Mouse (Mus musculus): Measurements from ENCODE around the gene Lrrk1. TPM values are rescaled to one million over a fixed set of nuclear protein-coding genes. Genes with fewer than 3 reads are reported as not detected.
A peak's percentile ranks its signal among the peaks of the same experiment; 100 is the strongest.

The Lrrk1 gene
- polyA plus RNA-seq (2014; fragmentation: Nextera tagmentation; extraction: Ambion mirVana) = 1.7 and 1.9 TPM in 2 replicates

GRCm38 (mm10) chr7:66387813-66388521 is at the start of gene Lrrk1:
Lrrk1 (minus strand) TSS chr7:66388350.
- Histone ChIP-seq H3K36me3 (ENCODE audit: control insufficient read depth, insufficient read depth, low read length) (no peaks in the 10 kb centered on the region), H3K27me3 (replicated peaks; ENCODE audit: control insufficient read depth, insufficient read depth, low read length) (peaks cover 7% of the 10 kb centered on the region; the same call in 1 of the 2 replicates), H3K4me3 (ENCODE audit: low read depth, low read length) (peak within 1 kb of the TSS; percentile 48), H3K4me1 (ENCODE audit: control insufficient read depth, insufficient read depth, low read length) (peaks cover 13% of the 10 kb centered on the region; the same call in 1 of the 2 replicates), H3K9me3 (replicated peaks; ENCODE audit: control insufficient read depth, low read length) (no peaks in the 10 kb centered on the region), H3K4me2 (ENCODE audit: low read length) (peak within 1 kb of the TSS; percentile 96), H3K9ac (ENCODE audit: low read length) (peak within 1 kb of the TSS; percentile 68), H3K27ac (ENCODE audit: low read depth, low read length) (no peak within 1 kb of the TSS)
- DNase-seq (ENCODE audit: low spot score) (peak; percentile 29), ATAC-seq (peak; percentile 69)
- WGBS = under 1% methylated on average over 67 of the region's 70 CpGs

DNA sequence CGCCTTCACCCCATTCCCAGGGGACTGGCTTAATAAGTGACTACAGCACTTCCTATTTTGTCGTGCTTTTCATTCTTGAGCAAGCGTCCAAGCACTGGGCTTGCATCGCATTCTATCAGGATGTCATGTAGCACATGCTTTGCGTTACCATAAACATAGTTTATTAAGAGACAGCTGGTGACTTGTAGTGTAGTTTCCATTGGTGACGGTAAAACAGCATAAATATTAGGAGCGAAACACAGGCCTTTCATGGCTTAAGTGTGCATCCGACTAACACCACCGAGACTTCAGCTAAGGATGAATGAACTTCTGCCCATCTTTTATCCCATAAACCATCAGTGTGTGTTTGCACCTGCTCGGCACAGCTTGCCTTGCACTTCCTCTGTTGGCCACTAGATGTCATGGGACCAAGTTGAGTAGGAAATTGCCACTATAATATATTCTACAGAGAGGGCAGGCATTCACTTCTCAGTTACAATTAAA is 46.3 kb upstream of the Lrrk1 start:
- Histone ChIP-seq H3K4me3 (ENCODE audit: low read depth, low read length) (no peak overlapping the region), H3K9me3 (replicated peaks; ENCODE audit: control insufficient read depth, low read length) (no peaks in the 10 kb centered on the region), H3K9ac (ENCODE audit: low read length) (no peak overlapping the region), H3K4me1 (ENCODE audit: control insufficient read depth, insufficient read depth, low read length) (no peaks in the 10 kb centered on the region), H3K4me2 (ENCODE audit: low read length) (no peak overlapping the region), H3K36me3 (ENCODE audit: control insufficient read depth, insufficient read depth, low read length) (no peaks in the 10 kb centered on the region), H3K27me3 (replicated peaks; ENCODE audit: control insufficient read depth, insufficient read depth, low read length) (0 out of 2 replicates have a peak, but pooled peaks cover 4% of the 10 kb centered on the region), H3K27ac (ENCODE audit: low read depth, low read length) (no peak overlapping the region)
- ATAC-seq (peak; percentile 57), DNase-seq (ENCODE audit: low spot score) (peak; percentile 80)
- 48% methylated on average over 10 of the region's 10 CpGs for WGBS

DNA sequence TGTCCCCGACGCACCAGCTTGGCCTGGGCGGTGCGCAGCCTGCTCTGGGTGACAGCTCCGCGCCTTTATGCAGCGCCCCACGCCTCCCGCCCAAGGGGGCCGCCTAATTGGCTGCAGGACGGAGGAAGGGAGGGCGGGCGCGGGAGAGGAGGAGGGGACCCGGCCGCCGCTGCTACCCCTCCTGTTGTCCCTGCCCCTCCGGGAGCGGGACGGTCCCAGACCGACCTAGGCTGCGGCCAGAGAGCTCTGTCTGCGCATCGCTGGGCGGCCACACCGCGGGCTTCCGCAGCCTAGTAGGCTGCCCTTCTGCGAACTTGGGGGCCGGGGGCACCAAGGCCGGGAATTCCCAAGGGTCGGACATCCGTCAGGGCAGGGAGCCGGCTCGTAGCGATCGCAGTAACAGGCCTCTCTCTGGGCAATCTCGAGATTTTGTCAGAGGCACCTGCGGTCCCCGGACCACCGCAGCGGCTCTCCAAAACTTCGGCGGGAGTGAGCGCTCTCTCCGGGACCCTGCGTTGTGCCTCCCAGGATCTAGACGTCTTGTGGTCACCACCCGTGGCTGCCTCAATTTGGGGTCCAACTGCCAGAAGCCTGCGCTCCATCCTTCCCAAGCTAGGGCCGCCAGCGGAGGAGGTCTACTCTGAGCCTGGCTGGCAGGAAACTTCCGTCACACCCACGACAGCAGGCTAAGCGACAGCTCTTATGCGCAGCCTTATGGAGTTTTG is 39.4 kb upstream of the Lrrk1 start, which contains the start of gene Aldh1a3:
Gene Aldh1a3 (minus strand): TSS at position 81 of the 725 bp plus-strand sequence.
- peak within 1 kb of the TSS; percentile 53; the same call in 1 of the 2 replicates for H3K9ac ChIP-seq (ENCODE audit: low read length)
- no peaks in the 10 kb centered on the region for H3K9me3 ChIP-seq (replicated peaks; ENCODE audit: control insufficient read depth, low read length)
- DNase-seq (ENCODE audit: low spot score) (peak; percentile 54), ATAC-seq (peak; percentile 81)
- no peaks in the 10 kb centered on the region for H3K36me3 ChIP-seq (ENCODE audit: control insufficient read depth, insufficient read depth, low read length)
- no peak within 1 kb of the TSS for H3K27ac ChIP-seq (ENCODE audit: low read depth, low read length)
- peaks cover 45% of the 10 kb centered on the region for H3K27me3 ChIP-seq (replicated peaks; ENCODE audit: control insufficient read depth, insufficient read depth, low read length)
- 0 out of 2 replicates have a peak, but pooled peaks cover 5% of the 10 kb centered on the region for H3K4me1 ChIP-seq (ENCODE audit: control insufficient read depth, insufficient read depth, low read length)
- peak within 1 kb of the TSS; percentile 92 for H3K4me2 ChIP-seq (ENCODE audit: low read length)
- peak within 1 kb of the TSS; percentile 42 for H3K4me3 ChIP-seq (ENCODE audit: low read depth, low read length)
- WGBS = under 1% methylated on average over 53 of the region's 56 CpGs

- WGBS = under 1% methylated on average over 23 of the region's 23 CpGs
- peak overlapping the region; percentile 42 for H3K4me3 ChIP-seq (ENCODE audit: low read depth, low read length)
- DNase-seq (ENCODE audit: low spot score) (no peak), ATAC-seq (peak; percentile 46)
- H3K4me1 ChIP-seq (ENCODE audit: control insufficient read depth, insufficient read depth, low read length) = 0 out of 2 replicates have a peak, but pooled peaks cover 5% of the 10 kb centered on the region
- no peak overlapping the region for H3K27ac ChIP-seq (ENCODE audit: low read depth, low read length)
- H3K9ac ChIP-seq (ENCODE audit: low read length) = peak overlapping the region; percentile 53; the same call in 1 of the 2 replicates
- peak overlapping the region; percentile 92 for H3K4me2 ChIP-seq (ENCODE audit: low read length)
- no peaks in the 10 kb centered on the region for H3K36me3 ChIP-seq (ENCODE audit: control insufficient read depth, insufficient read depth, low read length)
- H3K9me3 ChIP-seq (replicated peaks; ENCODE audit: control insufficient read depth, low read length) = no peaks in the 10 kb centered on the region
- H3K27me3 ChIP-seq (replicated peaks; ENCODE audit: control insufficient read depth, insufficient read depth, low read length) = peaks cover 45% of the 10 kb centered on the region
Measured at GRCm38 (mm10) chr7:66427053-66427436, 38.9 kb upstream of the Lrrk1 start.

GRCm38 (mm10) chr7:66421903-66422302 is 33.8 kb upstream of the Lrrk1 start:
- H3K36me3 ChIP-seq (ENCODE audit: control insufficient read depth, insufficient read depth, low read length) = no peaks in the 10 kb centered on the region

DNA sequence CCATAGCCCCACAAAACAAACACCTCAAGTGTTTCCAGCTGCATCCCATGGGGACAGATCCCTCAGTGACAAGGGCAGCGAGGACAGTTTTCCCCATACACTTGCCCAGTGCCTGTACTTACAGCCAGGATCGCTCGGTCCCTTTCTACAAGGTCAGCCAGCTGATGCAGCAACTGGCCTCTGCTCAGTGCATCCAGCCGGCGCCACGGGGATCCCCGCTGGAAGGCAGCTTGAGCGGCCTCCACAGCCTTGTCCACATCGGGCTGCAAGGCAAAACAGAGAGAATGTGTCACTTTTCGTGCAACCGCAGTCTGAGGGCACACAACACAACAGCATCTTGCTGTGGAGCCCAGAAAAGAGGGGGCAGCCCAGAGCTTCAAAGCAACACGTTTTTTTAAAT is 30.8 kb upstream of the Lrrk1 start:
- Histone ChIP-seq H3K27ac (ENCODE audit: low read depth, low read length) (no peak overlapping the region), H3K4me2 (ENCODE audit: low read length) (no peak overlapping the region), H3K4me1 (ENCODE audit: control insufficient read depth, insufficient read depth, low read length) (no peaks in the 10 kb centered on the region), H3K9ac (ENCODE audit: low read length) (no peak overlapping the region), H3K36me3 (ENCODE audit: control insufficient read depth, insufficient read depth, low read length) (no peaks in the 10 kb centered on the region), H3K9me3 (replicated peaks; ENCODE audit: control insufficient read depth, low read length) (no peaks in the 10 kb centered on the region), H3K27me3 (replicated peaks; ENCODE audit: control insufficient read depth, insufficient read depth, low read length) (no peaks in the 10 kb centered on the region), H3K4me3 (ENCODE audit: low read depth, low read length) (no peak overlapping the region)
- 55% methylated on average over 12 of the region's 12 CpGs for WGBS
- DNase-seq (ENCODE audit: low spot score) (no peak), ATAC-seq (no peak)

More at GRCm38 (mm10) chr7:66421903-66422302, 33.8 kb upstream of the Lrrk1 start:
- ATAC-seq (no peak), DNase-seq (ENCODE audit: low spot score) (no peak)
- WGBS = 79% methylated on average over 8 of the region's 8 CpGs
- peaks cover 18% of the 10 kb centered on the region for H3K27me3 ChIP-seq (replicated peaks; ENCODE audit: control insufficient read depth, insufficient read depth, low read length)
- H3K4me2 ChIP-seq (ENCODE audit: low read length) = no peak overlapping the region
- H3K9me3 ChIP-seq (replicated peaks; ENCODE audit: control insufficient read depth, low read length) = no peaks in the 10 kb centered on the region
- 0 out of 2 replicates have a peak, but pooled peaks cover under 1% of the 10 kb centered on the region for H3K4me1 ChIP-seq (ENCODE audit: control insufficient read depth, insufficient read depth, low read length)
- no peak overlapping the region for H3K27ac ChIP-seq (ENCODE audit: low read depth, low read length)
- no peak overlapping the region for H3K4me3 ChIP-seq (ENCODE audit: low read depth, low read length)
- H3K9ac ChIP-seq (ENCODE audit: low read length) = no peak overlapping the region

GRCm38 (mm10) chr7:66416829-66417228 is 28.7 kb upstream of the Lrrk1 start:
- Histone ChIP-seq H3K36me3 (ENCODE audit: control insufficient read depth, insufficient read depth, low read length) (no peaks in the 10 kb centered on the region), H3K4me1 (ENCODE audit: control insufficient read depth, insufficient read depth, low read length) (0 out of 2 replicates have a peak, but pooled peaks cover 3% of the 10 kb centered on the region), H3K9ac (ENCODE audit: low read length) (no peak overlapping the region), H3K4me2 (ENCODE audit: low read length) (no peak overlapping the region), H3K27ac (ENCODE audit: low read depth, low read length) (no peak overlapping the region), H3K4me3 (ENCODE audit: low read depth, low read length) (no peak overlapping the region), H3K9me3 (replicated peaks; ENCODE audit: control insufficient read depth, low read length) (no peaks in the 10 kb centered on the region), H3K27me3 (replicated peaks; ENCODE audit: control insufficient read depth, insufficient read depth, low read length) (no peaks in the 10 kb centered on the region)
- DNase-seq (ENCODE audit: low spot score) = no peak
- 86% methylated on average over 4 of the region's 4 CpGs for WGBS
- ATAC-seq = no peak

DNA sequence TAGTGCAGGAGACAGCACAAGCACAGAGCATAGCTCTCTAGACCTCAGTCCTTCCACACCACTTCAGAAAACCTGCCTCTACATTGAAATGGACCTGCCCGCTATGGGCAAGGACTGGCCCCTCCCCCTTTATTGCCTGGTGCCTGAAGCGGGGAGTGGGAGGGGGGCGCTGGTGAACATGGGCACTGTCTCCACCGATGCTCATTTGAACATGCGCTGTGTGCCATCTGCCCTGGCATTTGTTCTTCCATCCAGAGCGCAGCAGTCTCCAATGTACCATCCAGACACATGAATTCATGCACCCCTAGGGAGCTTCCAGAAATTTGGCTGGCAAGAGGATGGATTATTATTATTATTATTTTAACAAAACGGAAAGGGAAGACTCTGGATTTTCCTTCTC is 24.9 kb upstream of the Lrrk1 start:
- ATAC-seq (peak; percentile 48; the same call in 1 of the 2 replicates), DNase-seq (ENCODE audit: low spot score) (no peak)
- H3K9ac ChIP-seq (ENCODE audit: low read length) = no peak overlapping the region
- 0 out of 2 replicates have a peak, but pooled peaks cover 3% of the 10 kb centered on the region for H3K4me1 ChIP-seq (ENCODE audit: control insufficient read depth, insufficient read depth, low read length)
- H3K27me3 ChIP-seq (replicated peaks; ENCODE audit: control insufficient read depth, insufficient read depth, low read length) = no peaks in the 10 kb centered on the region
- no peaks in the 10 kb centered on the region for H3K9me3 ChIP-seq (replicated peaks; ENCODE audit: control insufficient read depth, low read length)
- no peak overlapping the region for H3K4me2 ChIP-seq (ENCODE audit: low read length)
- H3K36me3 ChIP-seq (ENCODE audit: control insufficient read depth, insufficient read depth, low read length) = no peaks in the 10 kb centered on the region
- WGBS = 67% methylated on average over 7 of the region's 7 CpGs
- no peak overlapping the region for H3K4me3 ChIP-seq (ENCODE audit: low read depth, low read length)
- H3K27ac ChIP-seq (ENCODE audit: low read depth, low read length) = no peak overlapping the region
